Mouse (Mus musculus) embryonic fibroblast, embryonic 13.5 days (primary cell): ENCODE data around the gene Dock8.

Source experiments
- CTCF ChIP-seq: IDR thresholded peaks from 2 replicates; pipeline ENCODE4 v1.5.1; 2011; ENCODE audit warnings: mild to moderate bottlenecking, control low read depth, low read length, moderate library complexity, borderline replicate concordance; ENCODE audit not compliant: insufficient read depth
- POLR2A ChIP-seq: IDR thresholded peaks from 2 replicates; pipeline ENCODE4 v1.6.1; 2011; ENCODE audit warnings: low read depth, mild to moderate bottlenecking, control low read depth, low read length, moderate library complexity

DNA sequence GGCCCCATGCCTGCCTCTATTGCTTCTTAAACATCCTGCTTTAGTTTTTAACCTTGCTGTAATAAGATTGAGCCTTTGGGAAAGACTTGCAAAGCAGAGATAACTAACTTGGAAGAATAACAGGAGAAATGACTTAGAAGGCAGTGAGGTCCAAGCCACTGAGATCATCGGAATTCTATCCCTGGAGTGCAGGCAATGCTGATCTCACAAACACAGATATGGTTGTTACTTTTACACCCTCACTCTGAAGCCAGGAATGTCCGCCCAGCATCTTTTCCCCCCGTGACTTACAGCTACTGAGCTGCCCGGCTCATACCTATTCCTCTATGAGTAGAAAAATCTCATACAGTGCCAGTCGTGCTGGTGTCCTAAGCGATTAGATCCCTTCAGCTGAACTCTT, 180.7 kb downstream of the Dock8 start:
- TF ChIP-seq CTCF: no peak
- no peak for TF ChIP-seq POLR2A
